Mouse (Mus musculus) MEL (cell line): ENCODE measurements around the gene Lypd5.

ENCODE experiments used
- CHD1 ChIP-seq: IDR thresholded peaks from 2 replicates; pipeline ENCODE4 v1.6.1; 2012; ENCODE audit warnings: low read depth, mild to moderate bottlenecking, inconsistent platforms, low read length, improper control_type of control experiment
- CTCF ChIP-seq, 3 experiments: IDR thresholded peaks in 2 of 3; conservative IDR thresholded peaks in 1 of 3; 2 replicates each; pipeline ENCODE4 v1.5.1; 2011 to 2012; ENCODE audit warnings: low read length in 3 of 3, low read depth in 2 of 3, mild to moderate bottlenecking in 2 of 3, improper control_type of control experiment in 1 of 3, inconsistent platforms in 1 of 3, mixed read lengths in 1 of 3, moderate library complexity in 1 of 3; ENCODE audit not compliant: control insufficient read depth in 1 of 3, insufficient read depth in 1 of 3, poor library complexity in 1 of 3, severe bottlenecking in 1 of 3
- MXI1 ChIP-seq: IDR thresholded peaks from 2 replicates; pipeline ENCODE4 v1.6.1; 2011; ENCODE audit warnings: mild to moderate bottlenecking, low read depth, low read length, improper control_type of control experiment
- POLR2A ChIP-seq, 2 experiments: IDR thresholded peaks; 2 replicates each; pipeline ENCODE4 v1.6.1; 2011 to 2012; ENCODE audit warnings: low read length in 2 of 2, mild to moderate bottlenecking in 2 of 2, control low read depth in 1 of 2, improper control_type of control experiment in 1 of 2, low read depth in 1 of 2, moderate library complexity in 1 of 2; ENCODE audit not compliant: control insufficient read depth in 1 of 2, insufficient read depth in 1 of 2, poor library complexity in 1 of 2
- RAD21 ChIP-seq: IDR thresholded peaks from 2 replicates; pipeline ENCODE4 v1.6.1; 2011; ENCODE audit warnings: mild to moderate bottlenecking, low read depth, low read length, improper control_type of control experiment
- USF1 ChIP-seq: IDR thresholded peaks from 2 replicates; pipeline ENCODE4 v1.6.1; 2014; ENCODE audit warnings: low read depth, mild to moderate bottlenecking, inconsistent platforms, low read length, improper control_type of control experiment, moderate library complexity

GRCm38 (mm10) chr7:24366716-24367632 is 18.0 kb downstream of the Lypd5 start:
- TF ChIP-seq POLR2A (IDR thresholded peaks at IDR 0.05; ENCODE audit: control insufficient read depth in 1 of 2, insufficient read depth in 1 of 2, low read depth in 1 of 2, low read length in 2 of 2, poor library complexity in 1 of 2): no peak
- no peak for TF ChIP-seq CTCF (IDR thresholded peaks at IDR 0.05 in 2 of 3, conservative IDR thresholded peaks at IDR 0.05 in 1 of 3; ENCODE audit: control insufficient read depth in 1 of 3, insufficient read depth in 1 of 3, low read depth in 2 of 3, low read length in 3 of 3, poor library complexity in 1 of 3, severe bottlenecking in 1 of 3)
- no peak for TF ChIP-seq CHD1
- no peak for TF ChIP-seq RAD21
- no peak for TF ChIP-seq USF1
- peak; percentile 43; the same call in 1 of the 2 replicates for TF ChIP-seq MXI1
